In the genomic region with DNA sequence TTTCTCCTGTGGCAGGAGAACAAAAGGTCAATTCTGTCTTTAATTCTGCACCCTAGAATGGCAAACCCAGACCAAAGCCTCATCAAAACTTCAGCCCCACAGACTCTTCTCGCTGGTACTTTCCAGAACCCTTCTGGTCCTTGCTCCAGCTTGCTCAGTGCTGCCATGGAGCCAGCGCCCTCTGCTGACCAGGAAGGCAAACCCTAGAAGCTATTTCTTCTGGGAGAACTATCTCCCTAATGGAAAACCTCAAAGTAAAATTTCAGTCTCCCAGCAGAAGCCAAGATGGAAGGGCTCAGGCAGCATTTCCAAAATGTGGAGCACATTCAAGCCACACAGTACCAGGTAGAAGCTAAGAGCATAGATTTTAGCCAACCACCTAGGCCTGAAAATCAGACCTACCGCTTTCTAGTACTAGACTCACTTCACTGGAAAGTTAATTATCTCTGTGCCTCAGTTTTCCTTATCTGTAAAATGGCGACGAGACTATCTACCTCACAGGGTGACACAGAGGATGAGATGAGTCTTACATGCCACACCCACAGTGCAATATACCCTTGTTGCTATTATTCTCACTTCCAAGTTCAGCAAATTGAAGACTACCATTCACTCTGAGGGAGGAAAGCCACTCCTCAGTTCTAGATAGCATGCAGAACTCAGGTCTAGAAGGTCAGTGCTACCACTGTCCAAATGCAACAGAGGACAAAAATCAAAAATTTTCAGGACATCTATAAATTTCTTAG, we compare ENCODE assay signal across 24 mouse cellular contexts. TPM values are rescaled to one million over a fixed set of nuclear protein-coding genes. Genes with fewer than 3 reads are reported as not detected.
DNase-seq lines count a peak whose midpoint lies in the region; ATAC-seq and TF ChIP-seq lines count a peak whose summit lies in the region.
"Not testable (repeated sequence)": the region's sequence is repeated elsewhere in the genome, so short reads cannot be mapped to it uniquely, and the experiment has no call there.
"Had no signal": no experiment of that assay in that cellular context is flagged by ENCODE, and none has a peak within 500 bp of the region (broad histone marks: within the 10 kb centered on the region; RNA-seq: fewer than 3 reads in every experiment).

No protein-coding gene starts in this region.

- DNase-seq in Patski (ENCODE audit: low read depth, low spot score); heart, adult 2 months; kidney, postnatal 0 days (ENCODE audit: low spot score); lung, postnatal 0 days (ENCODE audit: low spot score): not testable (repeated sequence)
- peak in 2 of 3 experiments; percentile 38 to 54 for DNase-seq in liver, embryonic 14.5 days (ENCODE audit: low read depth in 3 of 3, low spot score in 3 of 3)

- not testable (repeated sequence) for H3K36me3 ChIP-seq in erythroblast, embryonic 14.5 days (ENCODE audit: control insufficient read depth); heart, adult 2 months (ENCODE audit: control insufficient read depth, insufficient read depth, low read length); intestine, embryonic 15.5 days; kidney, postnatal 0 days (ENCODE audit: insufficient read depth, low read length); liver, embryonic 14.5 days (replicated peaks; ENCODE audit: control insufficient read depth, insufficient read depth, low read depth); lung, postnatal 0 days (ENCODE audit: insufficient read depth, low read length)

- WGBS in heart, adult 2 months, result 39% methylated on average over 5 of the region's 5 CpGs
- 66% methylated on average over 4 of the region's 5 CpGs for WGBS in intestine, embryonic 15.5 days
- WGBS in kidney, postnatal 0 days, result 92% methylated on average over 3 of the region's 5 CpGs
- 18% methylated on average over 3 of the region's 5 CpGs for WGBS in liver, embryonic 14.5 days (ENCODE audit: insufficient replicate concordance)
- 76% methylated on average over 3 of the region's 5 CpGs for WGBS in lung, postnatal 0 days

- not testable (repeated sequence) for H3K27me3 ChIP-seq in Patski; erythroblast, embryonic 14.5 days (ENCODE audit: control insufficient read depth); heart, adult 2 months (ENCODE audit: control insufficient read depth, insufficient read depth, low read length); intestine, embryonic 15.5 days (replicated peaks); kidney, postnatal 0 days (ENCODE audit: insufficient read depth, low read length); liver, embryonic 14.5 days (ENCODE audit: control insufficient read depth, insufficient read depth, low read length); lung, postnatal 0 days (replicated peaks; ENCODE audit: insufficient read depth, low read length)

- not testable (repeated sequence) for H3K79me2 ChIP-seq in heart, adult 2 months (replicated peaks; ENCODE audit: control insufficient read depth, insufficient read depth, low read length)

- CTCF ChIA-PET in Patski (lab: Charles Lee), result not testable (repeated sequence)

- H3K4me1 ChIP-seq in erythroblast, embryonic 14.5 days (ENCODE audit: control insufficient read depth), result peaks cover 34% of the 10 kb centered on the region
- H3K4me1 ChIP-seq in heart, adult 2 months (ENCODE audit: control insufficient read depth, insufficient read depth, low read length); intestine, embryonic 15.5 days (replicated peaks); kidney, postnatal 0 days (replicated peaks; ENCODE audit: insufficient read depth, low read length); lung, postnatal 0 days (ENCODE audit: insufficient read depth, low read depth, low read length): not testable (repeated sequence)
- H3K4me1 ChIP-seq in liver, embryonic 14.5 days (replicated peaks; ENCODE audit: control insufficient read depth in 2 of 2, insufficient read depth in 2 of 2, low read length in 1 of 2), result peaks cover 8 to 17% of the 10 kb centered on the region in 2 experiments; a peak in 3 of 4 replicates

- not testable (repeated sequence) for H3K9ac ChIP-seq in heart, adult 2 months (ENCODE audit: low read depth, low read length); intestine, embryonic 15.5 days; kidney, postnatal 0 days (ENCODE audit: low read depth, low read length); lung, postnatal 0 days (replicated peaks; ENCODE audit: low read depth)
- 0 out of 2 replicates have a peak overlapping the region, but pooled peaks have one; percentile 4 for H3K9ac ChIP-seq in liver, embryonic 14.5 days (replicated peaks)

- ATAC-seq in Patski, result peak; percentile 52
- ATAC-seq in intestine, embryonic 15.5 days, result peak; percentile 32; the same call in 1 of the 2 replicates
- ATAC-seq in kidney, postnatal 0 days (replicated peaks; ENCODE audit: low FRiP score, low read depth), result not testable (repeated sequence)
- ATAC-seq in liver, embryonic 14.5 days (ENCODE audit: insufficient read depth), result peak; percentile 86
- ATAC-seq in lung, postnatal 0 days, result peak; percentile 53

- POLR2A ChIA-PET in Patski (lab: Charles Lee), result not testable (repeated sequence)

- not testable (repeated sequence) for TF ChIP-seq CTCF in Patski (IDR thresholded peaks at IDR 0.05)
- peak; percentile 36 for TF ChIP-seq CTCF in heart, adult 2 months (IDR thresholded peaks at IDR 0.05)
- peak; percentile 30; the same call in 1 of the 2 replicates for TF ChIP-seq CTCF in kidney, postnatal 0 days (IDR thresholded peaks at IDR 0.05; ENCODE audit: low read depth)
- peak; percentile 47 for TF ChIP-seq CTCF in liver, embryonic 14.5 days (IDR thresholded peaks at IDR 0.05; ENCODE audit: low read depth)
- peak; percentile 24; the same call in 1 of the 2 replicates for TF ChIP-seq CTCF in lung, postnatal 0 days (IDR thresholded peaks at IDR 0.05)

- peak overlapping the region; percentile 46 for H3K4me3 ChIP-seq in erythroblast, embryonic 14.5 days (replicated peaks)
- not testable (repeated sequence) for H3K4me3 ChIP-seq in heart, adult 2 months; intestine, embryonic 15.5 days (replicated peaks); kidney, postnatal 0 days (replicated peaks; ENCODE audit: low read depth, low read length); lung, postnatal 0 days (ENCODE audit: low read depth, low read length)
- H3K4me3 ChIP-seq in liver, embryonic 14.5 days (ENCODE audit: insufficient read depth in 1 of 2, low read depth in 2 of 2, low read length in 2 of 2), result peak overlapping the region; percentile 34 to 39; a peak in 3 of 4 replicates

- not testable (repeated sequence) for TF ChIP-seq POLR2A in heart, adult 2 months (IDR thresholded peaks at IDR 0.05; ENCODE audit: insufficient read depth, low read depth, low read length)

- not testable (repeated sequence) for H3K27ac ChIP-seq in heart, adult 2 months; intestine, embryonic 15.5 days; kidney, postnatal 0 days; lung, postnatal 0 days (ENCODE audit: low read length)
- peak overlapping the region; percentile 56 for H3K27ac ChIP-seq in liver, embryonic 14.5 days

- intact Hi-C loops in heart, adult 2 months (cut with DNase I), result not testable (repeated sequence)

- in situ Hi-C loops in Patski (cut with MboI; ENCODE audit: low pct_unique_long_range_greater_than_20kb), result not testable (repeated sequence)

- H3K9me3 ChIP-seq in erythroblast, embryonic 14.5 days (ENCODE audit: control insufficient read depth, low read length); intestine, embryonic 15.5 days; kidney, postnatal 0 days (replicated peaks; ENCODE audit: low read length); liver, embryonic 14.5 days (ENCODE audit: control insufficient read depth, low read length); lung, postnatal 0 days (ENCODE audit: low read length): not testable (repeated sequence)

- not testable (repeated sequence) for H3K4me2 ChIP-seq in intestine, embryonic 15.5 days (replicated peaks); kidney, postnatal 0 days (ENCODE audit: low read length); lung, postnatal 0 days (replicated peaks; ENCODE audit: low read depth, low read length)
- peak overlapping the region; percentile 42 for H3K4me2 ChIP-seq in liver, embryonic 14.5 days (ENCODE audit: low read depth)

- TF ChIP-seq EP300 in heart, adult 2 months (IDR thresholded peaks at IDR 0.05; ENCODE audit: insufficient read depth, low read depth, low read length); lung, postnatal 0 days (IDR thresholded peaks at IDR 0.05): not testable (repeated sequence)
- TF ChIP-seq EP300 in liver, embryonic 14.5 days (IDR thresholded peaks at IDR 0.05; ENCODE audit: low read depth), result peak; percentile 36; the same call in 1 of the 2 replicates

RNA-seq across cellular contexts. Expression of gene Tuft1, which starts 6.6 kb away (rescaled TPM):
- 62.3 TPM for polyA plus RNA-seq in Patski (2021)
- polyA plus RNA-seq in erythroblast, embryonic 14.5 days (2012), result 0.30 and 0.68 TPM in 2 replicates
- 1 to 10 TPM; 2.0 to 2.1 TPM for total RNA-seq in heart, adult 2 months (2021)
- polyA plus RNA-seq in heart, adult 2 months (2012; rRNA removed), result 1.6 and 1.9 TPM in 2 replicates
- polyA plus RNA-seq in intestine, embryonic 15.5 days (2015; fragmentation: Nextera tagmentation; extraction: Ambion mirVana), result 10.2 and 11.6 TPM in 2 replicates
- 9.1 and 9.2 TPM in 2 replicates for polyA plus RNA-seq in kidney, postnatal 0 days (2015; fragmentation: Nextera tagmentation; extraction: Ambion mirVana)
- 5.7 and 6.2 TPM in 2 replicates for polyA plus RNA-seq in liver, embryonic 14.5 days (2012; rRNA removed)
- polyA plus RNA-seq in liver, embryonic 14.5 days (2014; fragmentation: Nextera tagmentation; extraction: Ambion mirVana), result 7.4 and 7.8 TPM in 2 replicates
- 16.9 and 19.5 TPM in 2 replicates for polyA plus RNA-seq in lung, postnatal 0 days (2015; fragmentation: Nextera tagmentation; extraction: Ambion mirVana)

RNA-seq across cellular contexts. Expression of gene Gm10972, which starts 22.3 kb away (rescaled TPM):
- polyA plus RNA-seq in Patski (2021), result not detected
- polyA plus RNA-seq in erythroblast, embryonic 14.5 days (2012), result not detected in 2 replicates
- total RNA-seq in heart, adult 2 months (2021), result not detected
- not detected in 2 replicates for polyA plus RNA-seq in heart, adult 2 months (2012; rRNA removed)
- polyA plus RNA-seq in intestine, embryonic 15.5 days (2015; fragmentation: Nextera tagmentation; extraction: Ambion mirVana), result not detected in 2 replicates
- polyA plus RNA-seq in kidney, postnatal 0 days (2015; fragmentation: Nextera tagmentation; extraction: Ambion mirVana), result not detected in 2 replicates
- polyA plus RNA-seq in liver, embryonic 14.5 days (2012; rRNA removed), result not detected in 2 replicates
- polyA plus RNA-seq in liver, embryonic 14.5 days (2014; fragmentation: Nextera tagmentation; extraction: Ambion mirVana), result not detected in 2 replicates
- polyA plus RNA-seq in lung, postnatal 0 days (2015; fragmentation: Nextera tagmentation; extraction: Ambion mirVana), result not detected in 2 replicates
- total RNA-seq: adrenal gland, adult 2 months; adrenal gland, postnatal 4 days; ES-E14; gastrocnemius, postnatal 14 days; heart, adult 8-10 months; heart, postnatal 10 days; layer of hippocampus, adult 8-10 months; layer of hippocampus, postnatal 36 days; left cerebral cortex, postnatal 14 days had no signal
- polyA plus RNA-seq: adrenal gland, adult 2 months; CD4-positive, CD25-positive, alpha-beta regulatory T cell, adult 4 months; embryonic facial prominence, embryonic 12.5 days; forebrain, embryonic 15.5 days; hindbrain, embryonic 10.5 days; hindbrain, embryonic 16.5 days; limb, embryonic 12.5 days; midbrain, embryonic 15.5 days; neural tube, embryonic 12.5 days had no signal

RNA-seq across cellular contexts. Expression of gene Selenbp2, which starts 28.1 kb away (rescaled TPM):
- polyA plus RNA-seq in Patski (2021), result 0.36 TPM
- polyA plus RNA-seq in erythroblast, embryonic 14.5 days (2012), result 0.05 TPM in 1 of 2 replicates, not detected in the other
- 10 to 100 TPM; 12.4 to 19.0 TPM for total RNA-seq in heart, adult 2 months (2021)
- 4.1 and 6.8 TPM in 2 replicates for polyA plus RNA-seq in heart, adult 2 months (2012; rRNA removed)
- 4.0 and 5.5 TPM in 2 replicates for polyA plus RNA-seq in intestine, embryonic 15.5 days (2015; fragmentation: Nextera tagmentation; extraction: Ambion mirVana)
- 2.9 and 3.0 TPM in 2 replicates for polyA plus RNA-seq in kidney, postnatal 0 days (2015; fragmentation: Nextera tagmentation; extraction: Ambion mirVana)
- 19.6 and 20.7 TPM in 2 replicates for polyA plus RNA-seq in liver, embryonic 14.5 days (2012; rRNA removed)
- polyA plus RNA-seq in liver, embryonic 14.5 days (2014; fragmentation: Nextera tagmentation; extraction: Ambion mirVana), result 21.2 and 24.3 TPM in 2 replicates
- 7.8 and 8.5 TPM in 2 replicates for polyA plus RNA-seq in lung, postnatal 0 days (2015; fragmentation: Nextera tagmentation; extraction: Ambion mirVana)
- total RNA-seq: ES-E14; left cerebral cortex, postnatal 14 days had no signal
- polyA plus RNA-seq: CD4-positive, CD25-positive, alpha-beta regulatory T cell, adult 4 months; embryonic facial prominence, embryonic 12.5 days; neural tube, embryonic 12.5 days had no signal
